In genomic region chr11:69998567-69999491, GRCm38 (mm10) we compare ENCODE assay signal across 8 mouse cellular contexts. TPM values are rescaled to one million over a fixed set of nuclear protein-coding genes. Genes with fewer than 3 reads are reported as not detected.
DNase-seq lines count a peak whose midpoint lies in the region; ATAC-seq and TF ChIP-seq lines count a peak whose summit lies in the region.

No protein-coding gene starts in this region.

- H3K27me3 ChIP-seq in heart, postnatal 0 days (ENCODE audit: control insufficient read depth, insufficient read depth, low read length), result no peaks in the 10 kb centered on the region
- H3K27me3 ChIP-seq in E14TG2a.4 (ENCODE audit: insufficient read depth, low read length), result no peaks in the 10 kb centered on the region
- no peaks in the 10 kb centered on the region for H3K27me3 ChIP-seq in limb, embryonic 13.5 days

- H3K4me2 ChIP-seq in heart, postnatal 0 days (ENCODE audit: low read depth, low read length), result no peak overlapping the region
- no peak overlapping the region for H3K4me2 ChIP-seq in limb, embryonic 13.5 days (replicated peaks)

- ATAC-seq in heart, postnatal 0 days (ENCODE audit: insufficient read depth, low read depth), result no peak
- ATAC-seq in limb, embryonic 13.5 days (ENCODE audit: low FRiP score, low read depth), result no peak
- ATAC-seq in inflammation-experienced regulatory T-cells, adult 6 months, result no peak

- no peak for DNase-seq in heart, postnatal 0 days (ENCODE audit: low spot score)
- no peak for DNase-seq in heart, postnatal 36 days
- no peak for DNase-seq in left cerebral cortex, adult 8-10 months (ENCODE audit: low spot score in 2 of 2)
- no peak for DNase-seq in ovary, postnatal 14 days (ENCODE audit: low spot score)

- no peak overlapping the region for H3K4me3 ChIP-seq in heart, postnatal 0 days (ENCODE audit: low read depth, low read length)
- peak overlapping the region; percentile 100 for H3K4me3 ChIP-seq in E14TG2a.4 (replicated peaks; ENCODE audit: low read length)
- H3K4me3 ChIP-seq in bone marrow, adult 2 months (replicated peaks; ENCODE audit: control insufficient read depth, low read depth, low read length), result no peak overlapping the region
- H3K4me3 ChIP-seq in limb, embryonic 13.5 days, result peak overlapping the region; percentile 98; the same call in 1 of the 2 replicates

- no peak overlapping the region for H3K9ac ChIP-seq in heart, postnatal 0 days (replicated peaks; ENCODE audit: low read depth, low read length)
- H3K9ac ChIP-seq in limb, embryonic 13.5 days, result peak overlapping the region; percentile 6; the same call in 1 of the 2 replicates

- no peak for TF ChIP-seq POLR2A in bone marrow, adult 2 months (IDR thresholded peaks at IDR 0.05; ENCODE audit: borderline replicate concordance, control insufficient read depth, low read depth, low read length)

- H3K36me3 ChIP-seq in heart, postnatal 0 days (replicated peaks; ENCODE audit: control insufficient read depth, insufficient read depth, low read length), result peaks cover 35% of the 10 kb centered on the region
- peaks cover 59% of the 10 kb centered on the region for H3K36me3 ChIP-seq in E14TG2a.4 (ENCODE audit: insufficient read depth, low read length)
- peaks cover 35% of the 10 kb centered on the region for H3K36me3 ChIP-seq in limb, embryonic 13.5 days

- TF ChIP-seq EP300 in heart, postnatal 0 days (IDR thresholded peaks at IDR 0.05; ENCODE audit: low read depth), result no peak

- no peaks in the 10 kb centered on the region for H3K9me3 ChIP-seq in heart, postnatal 0 days (replicated peaks; ENCODE audit: control insufficient read depth, low read length)
- H3K9me3 ChIP-seq in E14TG2a.4 (ENCODE audit: low read length), result no peaks in the 10 kb centered on the region
- H3K9me3 ChIP-seq in limb, embryonic 13.5 days, result no peaks in the 10 kb centered on the region

- no peak overlapping the region for H3K27ac ChIP-seq in heart, postnatal 0 days (ENCODE audit: low read depth)
- peak overlapping the region; percentile 1; the same call in 1 of the 2 replicates for H3K27ac ChIP-seq in bone marrow, adult 2 months (ENCODE audit: control insufficient read depth, insufficient read depth, low read depth, low read length, poor library complexity)
- H3K27ac ChIP-seq in limb, embryonic 13.5 days, result no peak overlapping the region

- H3K4me1 ChIP-seq in heart, postnatal 0 days (ENCODE audit: control insufficient read depth, insufficient read depth), result peaks cover 9% of the 10 kb centered on the region
- peaks cover 70% of the 10 kb centered on the region for H3K4me1 ChIP-seq in E14TG2a.4 (replicated peaks; ENCODE audit: low read depth, low read length)
- H3K4me1 ChIP-seq in bone marrow, adult 2 months (ENCODE audit: control insufficient read depth, insufficient read depth, low read length), result peaks cover 2% of the 10 kb centered on the region
- H3K4me1 ChIP-seq in limb, embryonic 13.5 days, result peaks cover 59% of the 10 kb centered on the region

- peak; percentile 26; the same call in 1 of the 2 replicates for TF ChIP-seq CTCF in heart, postnatal 0 days (IDR thresholded peaks at IDR 0.05; ENCODE audit: low read depth)
- peak; percentile 25 for TF ChIP-seq CTCF in E14TG2a.4 (conservative IDR thresholded peaks at IDR 0.05; ENCODE audit: low read length)
- 0 out of 2 replicates have a peak, but pooled peaks have one; percentile 15 for TF ChIP-seq CTCF in bone marrow, adult 2 months (IDR thresholded peaks at IDR 0.05; ENCODE audit: control insufficient read depth, insufficient read depth, low read length)

- WGBS in heart, postnatal 0 days, result 88% methylated on average over 27 of the region's 27 CpGs
- 83% methylated on average over 27 of the region's 27 CpGs for WGBS in bone marrow, adult 2 months
- 92% methylated on average over 27 of the region's 27 CpGs for WGBS in limb, embryonic 13.5 days

- intact Hi-C loops in heart, postnatal 36 days (cut with DNase I), result loop anchor here (10.0 kb wide), 2 partner anchors 584 to 656 kb away; partner anchors contain the start of genes Eno3, Kdm6b and Pfn1

RNA-seq across cellular contexts. Expression of gene Dvl2, which starts 1.6 kb away (rescaled TPM):
- 10.8 TPM in 2 replicates for total RNA-seq in heart, postnatal 0 days (2014; rRNA removed; ENCODE audit: low replicate concordance)
- polyA plus RNA-seq in heart, postnatal 0 days (2015; fragmentation: Nextera tagmentation; extraction: Ambion mirVana), result 6.5 and 7.5 TPM in 2 replicates
- 1 to 10 TPM; 5.0 to 6.1 TPM for total RNA-seq in heart, postnatal 36 days (2021)
- polyA plus RNA-seq in bone marrow, adult 2 months (2011; ENCODE audit: insufficient read depth, insufficient read length, low replicate concordance, missing spikeins), result 4.4 and 12.8 TPM in 2 replicates
- polyA plus RNA-seq in limb, embryonic 13.5 days (2015; fragmentation: Nextera tagmentation; extraction: Ambion mirVana), result 54.3 and 59.8 TPM in 2 replicates
- polyA plus RNA-seq in inflammation-experienced regulatory T-cells, adult 6 months (2017; shearing (Covaris generic)), result 1 to 10 TPM; 2.5 to 5.0 (median 4.9) TPM
- total RNA-seq in left cerebral cortex, adult 8-10 months (2022), result 10 to 100 TPM; 28.0 to 36.9 (median 32.9) TPM

RNA-seq across cellular contexts. Expression of gene Phf23, which starts 3.3 kb away (rescaled TPM):
- total RNA-seq in heart, postnatal 0 days (2014; rRNA removed; ENCODE audit: low replicate concordance), result 27.4 and 54.8 TPM in 2 replicates
- 30.3 and 34.2 TPM in 2 replicates for polyA plus RNA-seq in heart, postnatal 0 days (2015; fragmentation: Nextera tagmentation; extraction: Ambion mirVana)
- 10 to 100 TPM; 23.1 to 23.4 TPM for total RNA-seq in heart, postnatal 36 days (2021)
- polyA plus RNA-seq in bone marrow, adult 2 months (2011; ENCODE audit: insufficient read depth, insufficient read length, low replicate concordance, missing spikeins), result 26.8 and 72.4 TPM in 2 replicates
- polyA plus RNA-seq in limb, embryonic 13.5 days (2015; fragmentation: Nextera tagmentation; extraction: Ambion mirVana), result 95.9 and 101 TPM in 2 replicates
- polyA plus RNA-seq in inflammation-experienced regulatory T-cells, adult 6 months (2017; shearing (Covaris generic)), result 10 to 100 TPM; 32.7 to 38.3 (median 36.0) TPM
- 10 to 100 TPM; 49.6 to 59.9 (median 51.8) TPM for total RNA-seq in left cerebral cortex, adult 8-10 months (2022)

RNA-seq across cellular contexts. Expression of gene Gabarap, which starts 7.9 kb away (rescaled TPM):
- total RNA-seq in heart, postnatal 0 days (2014; rRNA removed; ENCODE audit: low replicate concordance), result 208 and 305 TPM in 2 replicates
- polyA plus RNA-seq in heart, postnatal 0 days (2015; fragmentation: Nextera tagmentation; extraction: Ambion mirVana), result 472 and 510 TPM in 2 replicates
- total RNA-seq in heart, postnatal 36 days (2021), result 100 to 1,000 TPM; 306 to 329 TPM
- 204 and 443 TPM in 2 replicates for polyA plus RNA-seq in bone marrow, adult 2 months (2011; ENCODE audit: insufficient read depth, insufficient read length, low replicate concordance, missing spikeins)
- 499 and 506 TPM in 2 replicates for polyA plus RNA-seq in limb, embryonic 13.5 days (2015; fragmentation: Nextera tagmentation; extraction: Ambion mirVana)
- polyA plus RNA-seq in inflammation-experienced regulatory T-cells, adult 6 months (2017; shearing (Covaris generic)), result 100 to 1,000 TPM; 352 to 384 (median 366) TPM
- total RNA-seq in left cerebral cortex, adult 8-10 months (2022), result 100 to 1,000 TPM; 218 to 247 (median 236) TPM

RNA-seq across cellular contexts. Expression of gene Acadvl, which starts 16.4 kb away (rescaled TPM):
- 378 and 469 TPM in 2 replicates for total RNA-seq in heart, postnatal 0 days (2014; rRNA removed; ENCODE audit: low replicate concordance)
- 815 and 873 TPM in 2 replicates for polyA plus RNA-seq in heart, postnatal 0 days (2015; fragmentation: Nextera tagmentation; extraction: Ambion mirVana)
- total RNA-seq in heart, postnatal 36 days (2021), result 1,000 to 10,000 TPM; 1,292 to 1,425 TPM
- polyA plus RNA-seq in bone marrow, adult 2 months (2011; ENCODE audit: insufficient read depth, insufficient read length, low replicate concordance, missing spikeins), result 26.3 and 28.9 TPM in 2 replicates
- polyA plus RNA-seq in limb, embryonic 13.5 days (2015; fragmentation: Nextera tagmentation; extraction: Ambion mirVana), result 76.0 and 81.1 TPM in 2 replicates
- polyA plus RNA-seq in inflammation-experienced regulatory T-cells, adult 6 months (2017; shearing (Covaris generic)), result 100 to 1,000 TPM; 110 to 132 (median 128) TPM
- total RNA-seq in left cerebral cortex, adult 8-10 months (2022), result 10 to 100 TPM; 57.9 to 68.3 (median 61.2) TPM

RNA-seq across cellular contexts. Expression of gene Elp5, which starts 16.5 kb away (rescaled TPM):
- total RNA-seq in heart, postnatal 0 days (2014; rRNA removed; ENCODE audit: low replicate concordance), result 77.7 and 108 TPM in 2 replicates
- 89.8 and 96.1 TPM in 2 replicates for polyA plus RNA-seq in heart, postnatal 0 days (2015; fragmentation: Nextera tagmentation; extraction: Ambion mirVana)
- 10 to 100 TPM; 47.0 to 47.4 TPM for total RNA-seq in heart, postnatal 36 days (2021)
- polyA plus RNA-seq in bone marrow, adult 2 months (2011; ENCODE audit: insufficient read depth, insufficient read length, low replicate concordance, missing spikeins), result 27.2 and 50.6 TPM in 2 replicates
- 126 and 134 TPM in 2 replicates for polyA plus RNA-seq in limb, embryonic 13.5 days (2015; fragmentation: Nextera tagmentation; extraction: Ambion mirVana)
- 10 to 100 TPM; 61.5 to 78.3 (median 68.5) TPM for polyA plus RNA-seq in inflammation-experienced regulatory T-cells, adult 6 months (2017; shearing (Covaris generic))
- total RNA-seq in left cerebral cortex, adult 8-10 months (2022), result 100 to 1,000 TPM in 1 of 4 experiments, 10 to 100 TPM in 3; 78.7 to 101 (median 87.1) TPM

Comparison
In these comparisons a context has a peak if more than half of its experiments do, and no peak if none do; other contexts are left out.
1. H3K4me3 ChIP-seq: peak in E14TG2a.4 (single experiment) and limb, embryonic 13.5 days (single experiment); none in heart, postnatal 0 days (single experiment) and bone marrow, adult 2 months (single experiment).
2. Peak in every context shown above with its lines, with median percentiles within 50 percentile points of each other: CTCF ChIP-seq.